Mouse (Mus musculus): ENCODE results near the gene Spred2.

- no peak for TF ChIP-seq CTCF (IDR thresholded peaks at IDR 0.05; ENCODE audit: low read depth, low read length)
- no peak for TF ChIP-seq GATA1 (IDR thresholded peaks at IDR 0.05; ENCODE audit: borderline replicate concordance, low read length)
- no peak for TF ChIP-seq POLR2AphosphoS5 (IDR thresholded peaks at IDR 0.05; ENCODE audit: insufficient replicate concordance, low read depth, low read length)
These were observed 110.3 kb downstream of the Spred2 start for GRCm38 (mm10) chr11:20034337-20034947.

Data from G1E (cell line).